Mouse (Mus musculus) CD4-positive helper T cell, adult 2 months (primary cell): ENCODE results near the gene Rbx1.

Source experiments
- DNase-seq: peaks from one replicate; pipeline ENCODE4 v3.0.0-alpha.2; 2012; ENCODE audit warnings: low read depth, missing footprints, low spot score

Rbx1 gene

GRCm38 (mm10) chr15:81483691-81484090, 17.6 kb downstream of the Rbx1 start:
- no peak for DNase-seq

- DNase-seq = no peak
Observed at GRCm38 (mm10) chr15:81485483-81485882, 19.4 kb downstream of the Rbx1 start.

- no peak for DNase-seq
Observed at GRCm38 (mm10) chr15:81503466-81503865, 37.4 kb downstream of the Rbx1 start.

- no peak for DNase-seq
Observed at GRCm38 (mm10) chr15:81503995-81504394, 37.9 kb downstream of the Rbx1 start.

GRCm38 (mm10) chr15:81507201-81507600, 41.1 kb downstream of the Rbx1 start:
- DNase-seq = peak; percentile 70

GRCm38 (mm10) chr15:81510621-81511020, 44.5 kb downstream of the Rbx1 start:
- peak; percentile 67 for DNase-seq

- DNase-seq = peak; percentile 89
Observed at GRCm38 (mm10) chr15:81511601-81512261, 45.6 kb downstream of the Rbx1 start.

- peak; percentile 84 for DNase-seq
Observed at GRCm38 (mm10) chr15:81514111-81514971, 48.2 kb downstream of the Rbx1 start.

GRCm38 (mm10) chr15:81515221-81515620, 49.1 kb downstream of the Rbx1 start:
- DNase-seq = no peak

- no peak for DNase-seq
Observed at GRCm38 (mm10) chr15:81518031-81518430, 51.9 kb downstream of the Rbx1 start.

GRCm38 (mm10) chr15:81518761-81519160, 52.7 kb downstream of the Rbx1 start:
- DNase-seq = no peak

GRCm38 (mm10) chr15:81522036-81522751, 56.1 kb downstream of the Rbx1 start:
- peak; percentile 85 for DNase-seq

- no peak for DNase-seq
Observed at GRCm38 (mm10) chr15:81522761-81523168, 56.7 kb downstream of the Rbx1 start.

GRCm38 (mm10) chr15:81523169-81523871, 57.2 kb downstream of the Rbx1 start:
- DNase-seq = peak; percentile 95

- DNase-seq = no peak
Observed at GRCm38 (mm10) chr15:81523901-81524300, 57.8 kb downstream of the Rbx1 start.
